Mouse (Mus musculus): ENCODE results near the gene Rhof. TPM values are rescaled to one million over a fixed set of nuclear protein-coding genes. Genes with fewer than 3 reads are reported as not detected.

Gene Rhof
- total RNA-seq, 1 experiment, result 2.5 TPM

GRCm38 (mm10) chr5:123143971-123144745 is 11.7 kb upstream of the Rhof start:
- Histone ChIP-seq H3K4me3 (ENCODE audit: insufficient read depth in 1 of 2, low read depth in 1 of 2, low read length in 2 of 2, poor library complexity in 1 of 2, severe bottlenecking in 1 of 2) (peak overlapping the region; percentile 62 to 76), H3K27ac (ENCODE audit: insufficient read depth, low read depth, low read length, poor library complexity, severe bottlenecking) (no peak overlapping the region), H3K9me3 (ENCODE audit: control insufficient read depth, insufficient read depth, low read depth, low read length) (no peaks in the 10 kb centered on the region), H3K36me3 (ENCODE audit: control insufficient read depth, insufficient read depth, low read length, poor library complexity, severe bottlenecking) (peaks cover 39% of the 10 kb centered on the region), H3K4me1 (ENCODE audit: control insufficient read depth in 2 of 2, insufficient read depth in 2 of 2, low read length in 2 of 2, poor library complexity in 1 of 2) (peaks cover 8 to 26% of the 10 kb centered on the region in 2 experiments; a peak in 2 of 4 replicates), H3K9ac (ENCODE audit: insufficient read depth, low read depth, low read length, poor library complexity, severe bottlenecking) (no peak overlapping the region)
- TF ChIP-seq MAFK (IDR thresholded peaks at IDR 0.05; ENCODE audit: insufficient read depth, low read depth, low read length), result no peak
- in situ Hi-C loops (cut with MboI; ENCODE audit: low sequenced_read_pairs in 2 of 2, unreplicated experiment in 2 of 2), result no loop called here
- no peak for DNase-seq (ENCODE audit: low read depth, low spot score)

- Histone ChIP-seq H3K27ac (ENCODE audit: insufficient read depth, low read depth, low read length, poor library complexity, severe bottlenecking) (0 out of 2 replicates have a peak overlapping the region, but pooled peaks have one; percentile 33), H3K9me3 (ENCODE audit: control insufficient read depth, insufficient read depth, low read depth, low read length) (no peaks in the 10 kb centered on the region), H3K36me3 (ENCODE audit: control insufficient read depth, insufficient read depth, low read length, poor library complexity, severe bottlenecking) (peaks cover 33% of the 10 kb centered on the region), H3K4me1 (ENCODE audit: control insufficient read depth in 2 of 2, insufficient read depth in 2 of 2, low read length in 2 of 2, poor library complexity in 1 of 2) (peaks cover 8 to 21% of the 10 kb centered on the region in 2 experiments; a peak in 2 of 4 replicates), H3K9ac (ENCODE audit: insufficient read depth, low read depth, low read length, poor library complexity, severe bottlenecking) (peak overlapping the region; percentile 90), H3K4me3 (ENCODE audit: insufficient read depth in 1 of 2, low read depth in 1 of 2, low read length in 2 of 2, poor library complexity in 1 of 2, severe bottlenecking in 1 of 2) (peak overlapping the region; percentile 62 to 76)
- in situ Hi-C loops (cut with MboI; ENCODE audit: low sequenced_read_pairs in 2 of 2, unreplicated experiment in 2 of 2), result no loop called here
- TF ChIP-seq ZNF384 (IDR thresholded peaks at IDR 0.05; ENCODE audit: low read depth, low read length) (no peak), HCFC1 (IDR thresholded peaks at IDR 0.05; ENCODE audit: borderline replicate concordance, insufficient read depth, low read length) (no peak), CHD2 (IDR thresholded peaks at IDR 0.05; ENCODE audit: low read depth, low read length) (no peak), MAFK (IDR thresholded peaks at IDR 0.05; ENCODE audit: insufficient read depth, low read depth, low read length) (no peak), ZC3H11A (IDR thresholded peaks at IDR 0.05; ENCODE audit: borderline replicate concordance, low read depth, low read length) (no peak)
- DNase-seq (ENCODE audit: low read depth, low spot score), result no peak
Observed at GRCm38 (mm10) chr5:123143251-123143970, 10.9 kb upstream of the Rhof start.

- Histone ChIP-seq H3K4me3 (ENCODE audit: insufficient read depth in 1 of 2, low read depth in 1 of 2, low read length in 2 of 2, poor library complexity in 1 of 2, severe bottlenecking in 1 of 2) (peak within 1 kb of the TSS; percentile 63 to 76), H3K9ac (ENCODE audit: insufficient read depth, low read depth, low read length, poor library complexity, severe bottlenecking) (peak within 1 kb of the TSS; percentile 90), H3K4me1 (ENCODE audit: control insufficient read depth in 2 of 2, insufficient read depth in 2 of 2, low read length in 2 of 2, poor library complexity in 1 of 2) (peaks cover 8 to 13% of the 10 kb centered on the region in 2 experiments; a peak in 2 of 4 replicates), H3K9me3 (ENCODE audit: control insufficient read depth, insufficient read depth, low read depth, low read length) (no peaks in the 10 kb centered on the region), H3K27ac (ENCODE audit: insufficient read depth, low read depth, low read length, poor library complexity, severe bottlenecking) (peak within 1 kb of the TSS; percentile 94), H3K36me3 (ENCODE audit: control insufficient read depth, insufficient read depth, low read length, poor library complexity, severe bottlenecking) (peaks cover 23% of the 10 kb centered on the region)
- DNase-seq (ENCODE audit: low read depth, low spot score), result no peak
- in situ Hi-C loops (cut with MboI; ENCODE audit: low sequenced_read_pairs in 2 of 2, unreplicated experiment in 2 of 2), result no loop called here
- TF ChIP-seq MAFK (IDR thresholded peaks at IDR 0.05; ENCODE audit: insufficient read depth, low read depth, low read length) (no peak), CHD2 (IDR thresholded peaks at IDR 0.05; ENCODE audit: low read depth, low read length) (no peak), ZC3H11A (IDR thresholded peaks at IDR 0.05; ENCODE audit: borderline replicate concordance, low read depth, low read length) (no peak), HCFC1 (IDR thresholded peaks at IDR 0.05; ENCODE audit: borderline replicate concordance, insufficient read depth, low read length) (no peak), ZNF384 (IDR thresholded peaks at IDR 0.05; ENCODE audit: low read depth, low read length) (no peak)
Observed at GRCm38 (mm10) chr5:123142161-123143157, 10.0 kb upstream of the Rhof start, which contains the start of gene Setd1b. Gene Setd1b, plus strand, starts transcription at chr5:123142193.

GRCm38 (mm10) chr5:123141555-123142160 is 9.2 kb upstream of the Rhof start:
- no peak for DNase-seq (ENCODE audit: low read depth, low spot score)
- no peaks in the 10 kb centered on the region for H3K9me3 ChIP-seq (ENCODE audit: control insufficient read depth, insufficient read depth, low read depth, low read length)
- peaks cover 17% of the 10 kb centered on the region for H3K36me3 ChIP-seq (ENCODE audit: control insufficient read depth, insufficient read depth, low read length, poor library complexity, severe bottlenecking)
- no peak for TF ChIP-seq MAFK (IDR thresholded peaks at IDR 0.05; ENCODE audit: insufficient read depth, low read depth, low read length)
- peak overlapping the region; percentile 63 to 76 for H3K4me3 ChIP-seq (ENCODE audit: insufficient read depth in 1 of 2, low read depth in 1 of 2, low read length in 2 of 2, poor library complexity in 1 of 2, severe bottlenecking in 1 of 2)
- H3K4me1 ChIP-seq (ENCODE audit: control insufficient read depth in 2 of 2, insufficient read depth in 2 of 2, low read length in 2 of 2, poor library complexity in 1 of 2), result peaks cover 8 to 11% of the 10 kb centered on the region in 2 experiments; a peak in 2 of 4 replicates
- peak overlapping the region; percentile 90 for H3K9ac ChIP-seq (ENCODE audit: insufficient read depth, low read depth, low read length, poor library complexity, severe bottlenecking)
- H3K27ac ChIP-seq (ENCODE audit: insufficient read depth, low read depth, low read length, poor library complexity, severe bottlenecking), result peak overlapping the region; percentile 94
- in situ Hi-C loops (cut with MboI; ENCODE audit: low sequenced_read_pairs in 2 of 2, unreplicated experiment in 2 of 2), result no loop called here
